Mouse (Mus musculus): ENCODE results near the gene Trappc6b. TPM values are rescaled to one million over a fixed set of nuclear protein-coding genes. Genes with fewer than 3 reads are reported as not detected.

Gene Trappc6b
- polyA plus RNA-seq, 1 experiment from 2014 or later: 52.6 TPM

Other genes with a start within 250 kb of the Trappc6b start
- 89.9 and 94.7 TPM in 2 replicates for gene Sec23a, start 49.5 kb downstream of the Trappc6b start, polyA plus RNA-seq (2014; fragmentation: Nextera tagmentation; extraction: Ambion mirVana)
- 29.4 and 30.3 TPM in 2 replicates for gene Gemin2, start 48.1 kb downstream of the Trappc6b start, polyA plus RNA-seq (2014; fragmentation: Nextera tagmentation; extraction: Ambion mirVana)
- gene Pnn, start 5.4 kb upstream of the Trappc6b start, polyA plus RNA-seq (2014; fragmentation: Nextera tagmentation; extraction: Ambion mirVana): 99.3 and 116 TPM in 2 replicates
- 62.8 and 71.9 TPM in 2 replicates for gene Mia2, start 34.3 kb upstream of the Trappc6b start, polyA plus RNA-seq (2014; fragmentation: Nextera tagmentation; extraction: Ambion mirVana)
- 9.2 and 9.6 TPM in 2 replicates for gene Fbxo33, start 158.3 kb upstream of the Trappc6b start, polyA plus RNA-seq (2014; fragmentation: Nextera tagmentation; extraction: Ambion mirVana)

Measured in embryonic facial prominence, embryonic 11.5 days (tissue).